Mouse (Mus musculus): ENCODE data around the gene Kcns3.
"Not testable (repeated sequence)": the region's sequence is repeated elsewhere in the genome, so short reads cannot be mapped to it uniquely, and the experiment has no call there.

Gene Kcns3

DNA sequence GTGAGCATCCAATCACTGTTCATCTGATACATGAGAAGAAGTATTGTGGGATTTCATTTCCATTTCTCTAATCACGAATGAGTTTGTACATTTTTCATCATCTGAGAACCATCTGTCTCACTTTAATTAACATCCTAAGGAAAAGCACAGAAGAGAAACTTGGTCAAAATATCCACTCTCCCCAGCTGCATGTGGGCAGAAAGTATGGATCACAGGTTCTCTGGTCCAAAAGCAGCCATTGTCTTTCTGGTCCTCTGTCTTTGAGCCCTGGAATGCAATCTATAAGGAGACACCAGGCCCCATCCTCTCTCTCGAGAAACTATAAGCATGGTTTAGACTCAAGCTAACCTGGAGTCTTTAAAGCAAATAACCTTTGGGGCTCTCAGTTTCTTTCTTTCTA is 79.8 kb downstream of the Kcns3 start:
- no peak for DNase-seq (ENCODE audit: low read depth)

DNA sequence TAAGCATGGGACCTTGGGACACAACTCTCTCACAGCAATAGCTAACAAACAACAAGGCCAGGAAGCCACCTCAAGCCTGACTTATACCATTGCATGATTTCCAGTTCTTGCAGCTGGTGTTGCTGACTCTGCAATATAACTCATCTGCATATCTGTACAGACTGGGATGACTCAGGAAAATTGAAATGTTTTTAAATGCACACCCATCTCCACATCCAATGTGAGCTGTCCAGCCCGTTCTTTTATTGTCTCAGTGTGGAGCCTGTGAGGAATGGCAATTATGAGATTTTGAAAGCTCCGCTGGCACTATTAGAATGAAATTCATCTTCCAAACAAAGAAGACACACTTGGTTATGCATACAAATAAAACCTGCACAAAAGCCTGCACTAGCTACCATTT is 84.0 kb downstream of the Kcns3 start:
- DNase-seq (ENCODE audit: low read depth), result no peak

DNA sequence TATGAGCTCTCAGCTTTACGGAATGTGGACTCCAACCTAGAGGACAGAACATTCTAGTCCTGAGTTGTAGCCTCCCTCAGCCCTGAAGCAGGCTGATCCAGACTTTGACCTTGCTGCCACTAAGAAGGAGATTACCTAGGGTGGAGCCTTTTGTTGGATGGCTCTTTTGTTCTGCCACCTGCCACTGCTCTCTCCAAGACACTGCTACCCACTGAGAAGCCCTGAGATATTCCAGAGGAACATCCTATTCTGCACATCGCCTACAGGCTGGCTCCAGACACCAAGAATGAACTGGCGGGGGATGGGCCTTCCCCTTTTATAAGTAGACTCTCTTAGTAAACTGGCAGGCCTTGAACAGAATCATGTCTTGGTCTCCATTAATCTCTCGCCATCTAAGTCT is 98.2 kb downstream of the Kcns3 start:
- not testable (repeated sequence) for DNase-seq (ENCODE audit: low read depth)

DNA sequence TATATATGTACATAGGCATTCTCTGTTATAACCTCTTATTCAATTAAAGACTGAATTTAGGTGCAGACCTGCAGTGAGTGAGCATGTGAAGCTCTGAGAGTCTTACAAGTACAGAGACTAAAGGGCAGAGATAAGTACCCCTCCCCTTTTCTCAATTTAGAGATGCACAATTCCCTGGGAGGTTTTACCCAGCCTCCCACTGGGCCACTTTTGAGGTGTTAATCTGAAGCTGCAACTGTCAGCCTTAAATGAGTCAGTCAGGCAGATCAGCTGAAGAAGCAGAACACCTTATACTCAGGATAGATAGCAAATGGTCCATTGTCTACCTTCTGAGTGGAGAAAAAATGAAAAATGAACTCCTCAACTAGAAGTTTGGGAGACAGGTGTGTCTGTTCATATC is 109.0 kb downstream of the Kcns3 start:
- no peak for DNase-seq (ENCODE audit: low read depth)

Measured in induced T-regulatory cell, adult 2 months (primary cell).